Mouse (Mus musculus) forebrain, embryonic 13.5 days (tissue): Measurements from ENCODE around the gene Gm973. TPM values are rescaled to one million over a fixed set of nuclear protein-coding genes. Genes with fewer than 3 reads are reported as not detected.

Experiments used
- ATAC-seq: fragments of 200-750 bp; cut with Nextera tagmentation; 2 replicates; pipeline ENCODE4 v1.8.0; 2017
- H3K27ac ChIP-seq: fragments of 300-500 bp; sonication (generic); 2 replicates; pipeline ENCODE4 v1.5.1; 2015; ENCODE audit warnings: inconsistent platforms, mild to moderate bottlenecking, moderate library complexity
- H3K27me3 ChIP-seq: fragments of 300-500 bp; sonication (generic); 2 replicates; pipeline ENCODE4 v1.6.1; 2015; ENCODE audit warnings: mild to moderate bottlenecking, inconsistent platforms
- H3K36me3 ChIP-seq: fragments of 300-500 bp; sonication (generic); 2 replicates; pipeline ENCODE4 v1.6.1; 2015; ENCODE audit warnings: mild to moderate bottlenecking, inconsistent platforms; ENCODE audit not compliant: poor library complexity, severe bottlenecking
- H3K4me1 ChIP-seq: fragments of 300-500 bp; sonication (generic); 2 replicates; pipeline ENCODE4 v1.6.1; 2015; ENCODE audit warnings: inconsistent platforms
- H3K4me2 ChIP-seq: fragments of 300-500 bp; sonication (generic); 2 replicates; pipeline ENCODE4 v1.6.1; 2015; ENCODE audit warnings: inconsistent platforms, mild to moderate bottlenecking, moderate library complexity
- H3K4me3 ChIP-seq: fragments of 300-500 bp; sonication (generic); 2 replicates; pipeline ENCODE4 v1.5.1; 2015; ENCODE audit warnings: mild to moderate bottlenecking, inconsistent platforms
- H3K9ac ChIP-seq: fragments of 300-500 bp; sonication (generic); 2 replicates; pipeline ENCODE4 v1.6.1; 2015; ENCODE audit warnings: mild to moderate bottlenecking, inconsistent platforms
- H3K9me3 ChIP-seq: fragments of 300-500 bp; sonication (generic); replicated peaks from 2 replicates; pipeline ENCODE4 v1.6.1; 2016; ENCODE audit warnings: inconsistent platforms
- WGBS: fragments of 180-500 bp; shearing (Covaris S2); methylation state at CpG from one replicate; pipeline ENCODE4 v1.1.7; 2015; 5-methylcytosine and 5-hydroxymethylcytosine counted together
- polyA plus RNA-seq: library from polyadenylated mRNA; unstranded; fragments of >200 nt; fragmentation: Nextera tagmentation; extraction: Ambion mirVana; gene quantifications from 2 replicates; pipeline ENCODE4 v1.2.1, GENCODE M21; 2015

Gene Gm973
- polyA plus RNA-seq, 1 experiment from 2014 or later, result 3.0 TPM

- peak; percentile 71; the same call in 1 of the 2 replicates for ATAC-seq
- no peak overlapping the region for H3K4me2 ChIP-seq
- H3K27me3 ChIP-seq, result no peaks in the 10 kb centered on the region
- peaks cover 8% of the 10 kb centered on the region for H3K4me1 ChIP-seq
- WGBS, result 57% methylated on average over 11 of the region's 11 CpGs
- no peak overlapping the region for H3K9ac ChIP-seq
- H3K4me3 ChIP-seq, result no peak overlapping the region
- no peaks in the 10 kb centered on the region for H3K36me3 ChIP-seq
- H3K9me3 ChIP-seq, result no peaks in the 10 kb centered on the region
- H3K27ac ChIP-seq, result no peak overlapping the region
Observed at GRCm38 (mm10) chr1:59602531-59603416, 86.7 kb downstream of the Gm973 start.

- H3K4me1 ChIP-seq, result peaks cover 8% of the 10 kb centered on the region
- no peak for ATAC-seq
- no peaks in the 10 kb centered on the region for H3K27me3 ChIP-seq
- H3K4me3 ChIP-seq, result no peak overlapping the region
- H3K9ac ChIP-seq, result no peak overlapping the region
- H3K9me3 ChIP-seq, result no peaks in the 10 kb centered on the region
- WGBS, result 87% methylated on average over 2 of the region's 2 CpGs
- no peaks in the 10 kb centered on the region for H3K36me3 ChIP-seq
- H3K27ac ChIP-seq, result no peak overlapping the region
- no peak overlapping the region for H3K4me2 ChIP-seq
Observed at GRCm38 (mm10) chr1:59603417-59603712, 87.3 kb downstream of the Gm973 start.

- Histone ChIP-seq H3K36me3 (no peaks in the 10 kb centered on the region), H3K27ac (no peak overlapping the region), H3K4me2 (peak overlapping the region; percentile 18; the same call in 1 of the 2 replicates), H3K9me3 (no peaks in the 10 kb centered on the region), H3K27me3 (no peaks in the 10 kb centered on the region), H3K4me3 (no peak overlapping the region), H3K9ac (no peak overlapping the region), H3K4me1 (peaks cover 8% of the 10 kb centered on the region)
- WGBS, result 20% methylated on average over 11 of the region's 11 CpGs
- ATAC-seq, result peak; percentile 52; the same call in 1 of the 2 replicates
Observed at GRCm38 (mm10) chr1:59603893-59604292, 87.8 kb downstream of the Gm973 start.

GRCm38 (mm10) chr1:59606479-59606878, 90.4 kb downstream of the Gm973 start:
- Histone ChIP-seq H3K4me2 (no peak overlapping the region), H3K36me3 (no peaks in the 10 kb centered on the region), H3K9ac (no peak overlapping the region), H3K27me3 (no peaks in the 10 kb centered on the region), H3K27ac (no peak overlapping the region), H3K9me3 (no peaks in the 10 kb centered on the region), H3K4me1 (peaks cover 8% of the 10 kb centered on the region), H3K4me3 (no peak overlapping the region)
- ATAC-seq, result no peak
- WGBS, result 90% methylated on average over 13 of the region's 13 CpGs

- no peak overlapping the region for H3K27ac ChIP-seq
- no peaks in the 10 kb centered on the region for H3K27me3 ChIP-seq
- H3K36me3 ChIP-seq, result no peaks in the 10 kb centered on the region
- H3K9ac ChIP-seq, result no peak overlapping the region
- no peak for ATAC-seq
- WGBS, result 48% methylated on average over 7 of the region's 7 CpGs
- H3K9me3 ChIP-seq, result no peaks in the 10 kb centered on the region
- H3K4me1 ChIP-seq, result peaks cover 8% of the 10 kb centered on the region
- H3K4me3 ChIP-seq, result no peak overlapping the region
- no peak overlapping the region for H3K4me2 ChIP-seq
Observed at GRCm38 (mm10) chr1:59607071-59607470, 91.0 kb downstream of the Gm973 start.

- Histone ChIP-seq H3K4me3 (no peak overlapping the region), H3K27ac (no peak overlapping the region), H3K27me3 (no peaks in the 10 kb centered on the region), H3K4me1 (peaks cover 5% of the 10 kb centered on the region; the same call in 1 of the 2 replicates), H3K9ac (no peak overlapping the region), H3K4me2 (no peak overlapping the region), H3K9me3 (no peaks in the 10 kb centered on the region), H3K36me3 (no peaks in the 10 kb centered on the region)
- no peak for ATAC-seq
- WGBS, result 89% methylated on average over 7 of the region's 7 CpGs
Observed at GRCm38 (mm10) chr1:59608125-59608762, 92.2 kb downstream of the Gm973 start.

- H3K27me3 ChIP-seq, result no peaks in the 10 kb centered on the region
- H3K36me3 ChIP-seq, result no peaks in the 10 kb centered on the region
- H3K4me2 ChIP-seq, result no peak overlapping the region
- H3K4me1 ChIP-seq, result 0 out of 2 replicates have a peak, but pooled peaks cover 1% of the 10 kb centered on the region
- no peak overlapping the region for H3K27ac ChIP-seq
- no peak overlapping the region for H3K4me3 ChIP-seq
- no peak overlapping the region for H3K9ac ChIP-seq
- no peaks in the 10 kb centered on the region for H3K9me3 ChIP-seq
- ATAC-seq, result no peak
- WGBS, result 58% methylated on average over 5 of the region's 5 CpGs
Observed at GRCm38 (mm10) chr1:59608920-59609319, 92.9 kb downstream of the Gm973 start.

GRCm38 (mm10) chr1:59609458-59609857, 93.4 kb downstream of the Gm973 start:
- no peaks in the 10 kb centered on the region for H3K27me3 ChIP-seq
- ATAC-seq, result no peak
- H3K9ac ChIP-seq, result no peak overlapping the region
- no peaks in the 10 kb centered on the region for H3K9me3 ChIP-seq
- H3K36me3 ChIP-seq, result no peaks in the 10 kb centered on the region
- H3K4me2 ChIP-seq, result no peak overlapping the region
- H3K4me1 ChIP-seq, result no peaks in the 10 kb centered on the region
- H3K27ac ChIP-seq, result no peak overlapping the region
- WGBS, result 74% methylated on average over 4 of the region's 4 CpGs
- H3K4me3 ChIP-seq, result no peak overlapping the region

- no peak overlapping the region for H3K4me3 ChIP-seq
- ATAC-seq, result no peak
- H3K4me1 ChIP-seq, result no peaks in the 10 kb centered on the region
- H3K4me2 ChIP-seq, result no peak overlapping the region
- H3K27me3 ChIP-seq, result no peaks in the 10 kb centered on the region
- WGBS, result 90% methylated on average over 10 of the region's 10 CpGs
- H3K9me3 ChIP-seq, result no peaks in the 10 kb centered on the region
- no peak overlapping the region for H3K27ac ChIP-seq
- no peaks in the 10 kb centered on the region for H3K36me3 ChIP-seq
- no peak overlapping the region for H3K9ac ChIP-seq
Observed at GRCm38 (mm10) chr1:59609896-59610295, 93.8 kb downstream of the Gm973 start.

- H3K27ac ChIP-seq, result no peak overlapping the region
- ATAC-seq, result no peak
- no peaks in the 10 kb centered on the region for H3K36me3 ChIP-seq
- H3K27me3 ChIP-seq, result no peaks in the 10 kb centered on the region
- H3K4me3 ChIP-seq, result no peak overlapping the region
- no peak overlapping the region for H3K4me2 ChIP-seq
- no peak overlapping the region for H3K9ac ChIP-seq
- H3K9me3 ChIP-seq, result no peaks in the 10 kb centered on the region
- no peaks in the 10 kb centered on the region for H3K4me1 ChIP-seq
- 92% methylated on average over 3 of the region's 3 CpGs for WGBS
Observed at GRCm38 (mm10) chr1:59610929-59611328, 94.9 kb downstream of the Gm973 start.

- Histone ChIP-seq H3K27me3 (no peaks in the 10 kb centered on the region), H3K9ac (no peak overlapping the region), H3K4me1 (no peaks in the 10 kb centered on the region), H3K27ac (no peak overlapping the region), H3K4me3 (no peak overlapping the region), H3K36me3 (no peaks in the 10 kb centered on the region), H3K9me3 (no peaks in the 10 kb centered on the region), H3K4me2 (no peak overlapping the region)
- 46% methylated on average over 6 of the region's 6 CpGs for WGBS
- no peak for ATAC-seq
Observed at GRCm38 (mm10) chr1:59613795-59614194, 97.7 kb downstream of the Gm973 start.

- no peaks in the 10 kb centered on the region for H3K9me3 ChIP-seq
- no peaks in the 10 kb centered on the region for H3K36me3 ChIP-seq
- H3K9ac ChIP-seq, result no peak overlapping the region
- H3K27ac ChIP-seq, result no peak overlapping the region
- H3K27me3 ChIP-seq, result no peaks in the 10 kb centered on the region
- no peaks in the 10 kb centered on the region for H3K4me1 ChIP-seq
- H3K4me3 ChIP-seq, result no peak overlapping the region
- 91% methylated on average over 2 of the region's 2 CpGs for WGBS
- no peak for ATAC-seq
- H3K4me2 ChIP-seq, result no peak overlapping the region
Observed at GRCm38 (mm10) chr1:59615021-59615420, 99.0 kb downstream of the Gm973 start.
